In the genomic region with DNA sequence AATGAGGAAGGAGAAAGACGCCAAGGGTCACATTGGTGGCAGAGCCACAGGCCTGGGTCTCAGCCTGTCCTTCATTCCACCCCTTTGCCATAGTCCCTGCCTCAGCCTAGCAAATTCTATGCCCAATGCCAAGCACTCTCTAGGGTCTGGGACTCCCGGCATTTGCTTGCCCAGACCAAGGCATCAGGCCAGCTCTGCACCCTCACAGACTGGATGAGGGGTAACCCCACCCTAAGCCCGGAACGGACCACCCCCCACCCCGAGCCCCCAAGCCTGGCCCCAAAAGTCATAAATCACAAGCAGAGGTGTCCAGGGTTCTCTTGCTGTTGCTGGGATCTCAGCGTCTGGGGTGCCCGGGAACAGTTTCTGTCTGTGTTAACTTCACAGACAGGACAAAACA, we compare ENCODE assay signal across 11 mouse cellular contexts. TPM values are rescaled to one million over a fixed set of nuclear protein-coding genes. Genes with fewer than 3 reads are reported as not detected.
DNase-seq lines count a peak whose midpoint lies in the region; ATAC-seq lines count a peak whose summit lies in the region.
"Had no signal": no experiment of that assay in that cellular context is flagged by ENCODE, and none has a peak within 500 bp of the region (broad histone marks: within the 10 kb centered on the region; RNA-seq: fewer than 3 reads in every experiment).

No protein-coding gene starts in this region.

- ATAC-seq in midbrain, embryonic 11.5 days (ENCODE audit: low FRiP score) = no peak
- ATAC-seq in midbrain, embryonic 16.5 days = no peak
- ATAC-seq in limb, embryonic 11.5 days (ENCODE audit: insufficient number of reproducible peaks, low FRiP score, low TSS enrichment, low read depth) = no peak
- no peak for ATAC-seq in megakaryocyte progenitor cell, adult 5-6 weeks (replicated peaks; ENCODE audit: poor library complexity)
- ATAC-seq in CD4-positive, CD25-positive, alpha-beta regulatory T cell, adult 4 months = no peak

- DNase-seq in heart, adult 11 months = peak; percentile 81
- DNase-seq in heart, postnatal 4 days = no peak
- peak; percentile 93 for DNase-seq in midbrain, embryonic 11.5 days (ENCODE audit: low spot score, missing footprints)
- peak; percentile 55 for DNase-seq in limb, embryonic 11.5 days (ENCODE audit: low spot score)
- no peak for DNase-seq in Muller cell, postnatal 12 days (ENCODE audit: inconsistent ontology term)
- DNase-seq: gastrocnemius, adult 2 months had no signal

- no peak overlapping the region for H3K27ac ChIP-seq in midbrain, embryonic 11.5 days (ENCODE audit: low read depth, low read length)
- no peak overlapping the region for H3K27ac ChIP-seq in midbrain, embryonic 16.5 days (ENCODE audit: low read length)
- H3K27ac ChIP-seq in limb, embryonic 11.5 days (replicated peaks; ENCODE audit: low read depth, low read length) = peak overlapping the region; percentile 42; the same call in 1 of the 2 replicates
- H3K27ac ChIP-seq: gastrocnemius, adult 2 months; kidney, postnatal 0 days; macrophage had no signal

- no peaks in the 10 kb centered on the region for H3K36me3 ChIP-seq in midbrain, embryonic 11.5 days (ENCODE audit: control insufficient read depth, insufficient read depth, low read length)
- no peaks in the 10 kb centered on the region for H3K36me3 ChIP-seq in midbrain, embryonic 16.5 days (ENCODE audit: control insufficient read depth, insufficient read depth, low read length)
- H3K36me3 ChIP-seq in limb, embryonic 11.5 days (ENCODE audit: control insufficient read depth, insufficient read depth, low read length) = no peaks in the 10 kb centered on the region

- peaks cover 94% of the 10 kb centered on the region for H3K27me3 ChIP-seq in midbrain, embryonic 11.5 days (ENCODE audit: control insufficient read depth, insufficient read depth, low read length)
- H3K27me3 ChIP-seq in midbrain, embryonic 16.5 days (ENCODE audit: control insufficient read depth, insufficient read depth, low read depth, low read length) = peaks cover 53% of the 10 kb centered on the region
- H3K27me3 ChIP-seq in limb, embryonic 11.5 days (ENCODE audit: control insufficient read depth, insufficient read depth, low read length) = peaks cover 37% of the 10 kb centered on the region

- WGBS in midbrain, embryonic 11.5 days = 3% methylated on average over 7 of the region's 7 CpGs
- WGBS in midbrain, embryonic 16.5 days = 1% methylated on average over 7 of the region's 7 CpGs
- 0% methylated on average over 7 of the region's 7 CpGs for WGBS in limb, embryonic 11.5 days

- H3K9me3 ChIP-seq in midbrain, embryonic 11.5 days (ENCODE audit: control insufficient read depth, low read length) = no peaks in the 10 kb centered on the region
- no peaks in the 10 kb centered on the region for H3K9me3 ChIP-seq in midbrain, embryonic 16.5 days (replicated peaks; ENCODE audit: control insufficient read depth, low read length, poor library complexity, severe bottlenecking)
- H3K9me3 ChIP-seq in limb, embryonic 11.5 days (ENCODE audit: control insufficient read depth, low read length) = no peaks in the 10 kb centered on the region

- H3K4me3 ChIP-seq in midbrain, embryonic 11.5 days (ENCODE audit: low read depth, low read length) = peak overlapping the region; percentile 25; the same call in 1 of the 2 replicates
- no peak overlapping the region for H3K4me3 ChIP-seq in midbrain, embryonic 16.5 days (ENCODE audit: low read depth, low read length)
- H3K4me3 ChIP-seq in limb, embryonic 11.5 days (ENCODE audit: low read depth, low read length) = peak overlapping the region; percentile 16; the same call in 1 of the 2 replicates

- no peak overlapping the region for H3K9ac ChIP-seq in midbrain, embryonic 11.5 days (ENCODE audit: low read length)
- H3K9ac ChIP-seq in midbrain, embryonic 16.5 days (ENCODE audit: low read depth, low read length) = no peak overlapping the region
- no peak overlapping the region for H3K9ac ChIP-seq in limb, embryonic 11.5 days (ENCODE audit: low read length)

- H3K4me1 ChIP-seq in midbrain, embryonic 11.5 days (ENCODE audit: control insufficient read depth, insufficient read depth, low read length) = peaks cover 40% of the 10 kb centered on the region
- H3K4me1 ChIP-seq in midbrain, embryonic 16.5 days (ENCODE audit: control insufficient read depth, insufficient read depth, low read length) = peaks cover 16% of the 10 kb centered on the region
- H3K4me1 ChIP-seq in limb, embryonic 11.5 days (ENCODE audit: control insufficient read depth, insufficient read depth, low read length) = peaks cover 21% of the 10 kb centered on the region

- H3K4me2 ChIP-seq in midbrain, embryonic 11.5 days = peak overlapping the region; percentile 2; the same call in 1 of the 2 replicates
- no peak overlapping the region for H3K4me2 ChIP-seq in midbrain, embryonic 16.5 days (ENCODE audit: low read length)
- H3K4me2 ChIP-seq in limb, embryonic 11.5 days (ENCODE audit: low read depth, severe bottlenecking) = peak overlapping the region; percentile 84

RNA-seq across cellular contexts. Expression of a gene that starts 9.8 kb away (rescaled TPM):
- total RNA-seq in heart, postnatal 4 days (2021) = under 1 TPM; 0.55 to 0.86 TPM
- 23.0 and 25.0 TPM in 2 replicates for polyA plus RNA-seq in midbrain, embryonic 11.5 days (2014; fragmentation: Nextera tagmentation; extraction: Ambion mirVana)
- polyA plus RNA-seq in midbrain, embryonic 16.5 days (2015; fragmentation: Nextera tagmentation; extraction: Ambion mirVana) = 0.40 and 0.55 TPM in 2 replicates
- polyA plus RNA-seq in limb, embryonic 11.5 days (2014; fragmentation: Nextera tagmentation; extraction: Ambion mirVana) = 35.6 and 40.3 TPM in 2 replicates
- total RNA-seq in megakaryocyte progenitor cell, adult 5-6 weeks (2015) = not detected in 2 replicates
- total RNA-seq in megakaryocyte progenitor cell, adult 5-6 weeks (2017) = not detected in 2 replicates
- not detected for polyA plus RNA-seq in CD4-positive, CD25-positive, alpha-beta regulatory T cell, adult 4 months (2017; shearing (Covaris generic))
- total RNA-seq: gastrocnemius, adult 2 months had no signal
- polyA plus RNA-seq: macrophage had no signal

Comparison
In these comparisons a context has a peak if more than half of its experiments do, and no peak if none do; other contexts are left out.
1. DNase-seq: peak in heart, adult 11 months (single experiment), midbrain, embryonic 11.5 days (single experiment) and limb, embryonic 11.5 days (single experiment); none in heart, postnatal 4 days (single experiment) and Muller cell, postnatal 12 days (single experiment).
2. RNA of a gene that starts 9.8 kb away (polyA plus RNA-seq): 35.6 to 40.3 TPM in limb, embryonic 11.5 days and 23.0 to 25.0 TPM in midbrain, embryonic 11.5 days; 0.40 to 0.55 TPM in midbrain, embryonic 16.5 days and not detected in CD4-positive, CD25-positive, alpha-beta regulatory T cell, adult 4 months; every median in the first group is over 10 times any median in the second.